Mouse (Mus musculus): ENCODE measurements around the gene 1600014C23Rik.

DNA sequence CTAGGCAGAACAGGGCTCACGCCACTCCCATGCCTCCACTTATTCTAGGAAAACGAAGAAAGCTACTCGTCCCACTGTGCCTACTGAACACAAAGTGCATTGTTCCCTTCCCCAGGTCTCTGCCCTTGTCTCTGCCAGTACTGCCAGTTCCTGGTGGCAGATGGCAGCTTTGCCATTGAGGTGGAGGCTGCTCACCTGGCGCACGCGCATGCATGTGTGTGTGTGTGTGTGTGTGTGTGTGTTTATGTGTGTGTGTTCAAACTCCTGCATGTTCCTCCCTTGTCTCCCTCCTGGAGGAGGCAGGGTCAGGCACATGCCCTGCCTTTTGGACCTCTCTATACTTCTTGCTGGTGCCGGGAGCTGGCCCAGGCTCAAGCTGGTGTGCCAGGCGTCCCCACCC lies 38.5 kb upstream of the 1600014C23Rik start:
- TF ChIP-seq CTCF (IDR thresholded peaks at IDR 0.05; ENCODE audit: extremely low read depth, insufficient read depth, insufficient read length, insufficient replicate concordance) (no peak), POLR2A (IDR thresholded peaks at IDR 0.05; ENCODE audit: low read depth, low read length) (no peak)

Measured in spleen, adult 2 months (tissue).